Mouse (Mus musculus) mesoderm, embryonic 11.5 days (tissue): Measurements from ENCODE around the gene Cfap221.

Experiments used
- DNase-seq: peaks from one replicate; pipeline ENCODE4 v3.0.0-alpha.2; 2012; ENCODE audit warnings: low read depth, low spot score

The Cfap221 gene

GRCm38 (mm10) chr1:119907206-119907748 is 89.8 kb downstream of the Cfap221 start:
- DNase-seq, result no peak

GRCm38 (mm10) chr1:119903231-119903620 is 93.8 kb downstream of the Cfap221 start:
- peak; percentile 19 for DNase-seq

DNA sequence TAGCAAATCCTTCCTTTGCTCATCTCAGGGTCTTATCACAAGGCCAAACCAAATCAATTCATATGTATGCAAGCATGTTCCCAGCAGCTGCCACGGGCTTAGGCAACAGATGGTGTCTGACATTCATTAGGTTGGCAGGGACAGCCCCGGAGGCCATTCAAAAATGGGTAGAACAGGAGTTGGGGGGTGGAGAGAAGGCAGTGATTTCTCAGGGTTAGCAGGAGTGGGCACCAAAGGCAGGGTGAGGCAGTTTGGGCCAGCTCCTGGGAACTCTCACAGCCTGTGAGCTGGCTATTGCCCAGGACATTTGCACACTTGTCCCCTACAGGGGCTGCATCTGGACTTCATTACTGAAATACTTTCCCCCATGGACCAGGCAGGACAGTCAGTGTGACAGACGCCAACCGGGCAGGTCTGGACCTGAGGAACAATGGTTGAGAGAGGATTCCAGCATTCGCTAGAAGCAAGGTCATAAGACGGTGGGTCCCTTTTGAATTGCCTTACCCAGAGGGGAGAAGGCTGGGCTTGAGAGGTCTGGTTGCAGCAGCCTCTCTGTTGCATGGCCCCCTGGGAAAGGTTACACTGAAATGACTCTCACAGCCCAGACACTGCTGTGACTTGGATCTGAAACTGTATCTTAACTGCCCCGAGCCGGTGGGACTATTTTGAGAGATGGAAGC is 94.3 kb downstream of the Cfap221 start:
- peak; percentile 34 for DNase-seq

- DNase-seq, result peak; percentile 38
Observed at GRCm38 (mm10) chr1:119899195-119900123, 97.6 kb downstream of the Cfap221 start.

GRCm38 (mm10) chr1:119894936-119895335 is 102.1 kb downstream of the Cfap221 start:
- DNase-seq, result peak; percentile 57

DNA sequence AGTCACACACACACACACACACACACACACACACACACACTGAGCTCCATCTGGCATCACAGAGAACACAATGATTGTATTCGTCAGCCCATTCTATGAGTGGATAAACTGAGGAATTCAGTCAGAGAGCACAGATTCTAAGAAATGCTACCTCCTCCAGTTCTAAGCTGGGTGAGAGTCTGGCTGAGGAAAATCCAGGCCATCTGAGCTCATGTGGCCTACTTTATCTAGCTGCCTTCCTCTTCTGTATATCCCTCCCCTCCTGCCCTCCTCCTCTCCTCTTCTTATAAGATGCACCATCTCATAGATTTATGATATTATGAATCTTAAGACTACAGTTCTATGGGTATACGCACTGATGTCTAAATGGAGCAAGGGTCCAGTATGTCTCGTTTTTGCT is 103.4 kb downstream of the Cfap221 start:
- DNase-seq, result no peak

- no peak for DNase-seq
Observed at GRCm38 (mm10) chr1:119892933-119893332, 104.1 kb downstream of the Cfap221 start.

GRCm38 (mm10) chr1:119891865-119892264 is 105.2 kb downstream of the Cfap221 start:
- DNase-seq, result no peak

- DNase-seq, result no peak
Observed at GRCm38 (mm10) chr1:119891149-119891548, 105.9 kb downstream of the Cfap221 start.

DNA sequence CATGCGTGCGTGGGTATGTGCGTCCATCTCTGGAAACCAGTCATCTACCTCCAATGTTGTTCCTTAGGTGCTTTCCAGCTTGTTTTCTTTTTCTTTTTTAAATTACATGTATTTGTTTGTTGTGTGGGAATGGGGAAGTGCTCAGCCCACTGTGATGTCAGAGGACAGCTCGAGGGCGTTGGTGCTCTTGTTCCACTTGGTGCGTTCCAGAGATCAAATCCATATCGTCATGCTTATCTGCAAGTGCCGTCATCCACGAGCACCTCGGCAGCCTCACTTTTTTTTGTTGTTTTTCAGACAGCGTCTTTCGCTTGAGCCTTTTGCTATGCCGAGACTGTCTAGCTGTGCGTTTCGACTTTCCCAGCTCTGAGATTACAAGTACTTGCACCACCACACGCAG is 107.7 kb downstream of the Cfap221 start:
- no peak for DNase-seq

GRCm38 (mm10) chr1:119886320-119886719 is 110.7 kb downstream of the Cfap221 start:
- no peak for DNase-seq

DNA sequence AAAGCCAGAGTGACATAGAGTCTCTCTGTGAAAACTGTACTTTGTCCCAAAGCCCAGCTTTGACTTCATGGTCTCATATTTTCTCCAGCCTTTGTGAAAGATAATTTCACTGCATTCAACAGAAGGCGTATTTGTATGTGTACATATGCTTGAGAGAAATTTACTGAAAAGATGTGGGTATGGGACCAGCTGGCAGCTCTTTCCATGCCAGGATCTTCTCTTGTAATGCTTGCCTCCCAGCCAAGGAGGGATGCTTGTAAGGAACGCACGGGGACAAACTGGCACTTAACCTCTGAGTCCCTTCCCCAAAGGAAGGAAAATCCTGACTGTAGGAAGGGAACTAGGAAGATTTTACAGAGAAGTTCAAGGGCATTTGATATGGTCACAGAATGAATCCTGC is 112.8 kb downstream of the Cfap221 start:
- no peak for DNase-seq

GRCm38 (mm10) chr1:119878909-119879308 is 118.1 kb downstream of the Cfap221 start:
- DNase-seq, result no peak

GRCm38 (mm10) chr1:119877469-119877868 is 119.6 kb downstream of the Cfap221 start:
- no peak for DNase-seq
